Mouse (Mus musculus): ENCODE measurements around the gene Drc3. TPM values are rescaled to one million over a fixed set of nuclear protein-coding genes. Genes with fewer than 3 reads are reported as not detected.
A peak's percentile ranks its signal among the peaks of the same experiment; 100 is the strongest.
"Not testable (repeated sequence)": the region's sequence is repeated elsewhere in the genome, so short reads cannot be mapped to it uniquely, and the experiment has no call there.

Drc3 gene
- polyA plus RNA-seq, 1 experiment from 2014 or later: 1.3 TPM

GRCm38 (mm10) chr11:60418473-60418803 lies 65.3 kb downstream of the Drc3 start:
- no peaks in the 10 kb centered on the region for H3K27me3 ChIP-seq (ENCODE audit: control insufficient read depth, insufficient read depth, low read length)
- peak overlapping the region; percentile 95 for H3K9ac ChIP-seq (ENCODE audit: low read depth, low read length)
- no peak for ATAC-seq (ENCODE audit: low FRiP score, low TSS enrichment)
- H3K4me1 ChIP-seq (ENCODE audit: control insufficient read depth, insufficient read depth, low read length): peaks cover 19% of the 10 kb centered on the region
- 8% methylated on average over 6 of the region's 6 CpGs for WGBS
- H3K4me3 ChIP-seq (ENCODE audit: low read length): peak overlapping the region; percentile 95
- peak overlapping the region; percentile 95 for H3K4me2 ChIP-seq (replicated peaks; ENCODE audit: low read depth, low read length)
- H3K9me3 ChIP-seq (ENCODE audit: control insufficient read depth, low read length): no peaks in the 10 kb centered on the region
- 0 out of 2 replicates have a peak overlapping the region, but pooled peaks have one; percentile 85 for H3K27ac ChIP-seq (ENCODE audit: low read depth, low read length)
- H3K36me3 ChIP-seq (ENCODE audit: control insufficient read depth, insufficient read depth, low read length): no peaks in the 10 kb centered on the region

DNA sequence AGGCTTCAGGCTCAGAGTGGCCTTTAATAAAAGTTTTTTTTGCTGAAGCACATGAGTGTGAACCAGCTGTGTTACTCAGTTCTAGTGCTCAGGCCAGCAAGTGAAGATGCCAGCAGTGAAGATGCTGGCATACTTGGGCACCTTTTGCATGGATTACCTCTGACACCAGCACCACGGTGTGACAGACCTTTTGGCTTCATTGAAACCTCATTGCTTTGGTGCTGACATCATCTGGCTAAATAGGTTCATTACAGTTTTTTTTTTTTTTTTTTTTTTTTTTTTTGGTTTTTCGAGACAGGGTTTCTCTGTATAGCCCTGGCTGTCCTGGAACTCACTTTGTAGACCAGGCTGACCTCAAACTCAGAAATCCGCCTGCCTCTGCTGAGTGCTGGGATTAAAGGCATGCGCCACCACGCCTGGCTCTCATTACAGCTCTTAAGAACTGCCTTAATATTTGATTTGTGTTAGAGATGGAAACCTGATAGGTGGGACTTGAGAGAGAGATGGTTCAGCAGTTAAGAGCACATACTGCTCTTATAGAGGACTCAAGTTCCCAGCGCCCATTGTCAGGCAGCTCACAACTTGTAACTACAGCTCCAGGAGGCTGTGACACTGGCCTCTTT lies 69.0 kb downstream of the Drc3 start:
- H3K4me3 ChIP-seq (ENCODE audit: low read length): no peak overlapping the region
- no peak overlapping the region for H3K4me2 ChIP-seq (replicated peaks; ENCODE audit: low read depth, low read length)
- peaks cover 10% of the 10 kb centered on the region for H3K4me1 ChIP-seq (ENCODE audit: control insufficient read depth, insufficient read depth, low read length)
- H3K27me3 ChIP-seq (ENCODE audit: control insufficient read depth, insufficient read depth, low read length): no peaks in the 10 kb centered on the region
- peaks cover 7% of the 10 kb centered on the region; the same call in 1 of the 2 replicates for H3K36me3 ChIP-seq (ENCODE audit: control insufficient read depth, insufficient read depth, low read length)
- H3K27ac ChIP-seq (ENCODE audit: low read depth, low read length): no peak overlapping the region
- 65% methylated on average over 5 of the region's 6 CpGs for WGBS
- H3K9ac ChIP-seq (ENCODE audit: low read depth, low read length): no peak overlapping the region
- no peak for ATAC-seq (ENCODE audit: low FRiP score, low TSS enrichment)
- no peaks in the 10 kb centered on the region for H3K9me3 ChIP-seq (ENCODE audit: control insufficient read depth, low read length)

DNA sequence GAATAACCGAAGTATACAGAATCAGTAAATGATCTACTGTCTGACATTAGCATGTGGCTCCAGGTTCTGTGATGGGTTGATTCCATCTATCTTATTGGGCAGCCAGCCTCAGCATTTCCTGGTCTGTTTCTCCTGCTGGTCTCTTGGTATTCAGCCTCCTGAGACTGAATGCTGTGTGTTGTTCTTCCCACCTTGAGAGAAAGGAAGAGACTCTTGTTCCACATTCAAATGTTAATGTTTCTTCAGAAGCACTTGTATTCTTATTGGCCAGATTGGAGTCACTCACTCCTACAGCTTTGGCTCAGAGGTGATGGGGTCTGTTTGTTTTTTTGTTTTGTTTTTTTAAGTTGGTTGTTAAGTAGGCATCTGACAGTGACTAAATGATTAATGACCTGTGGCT lies 69.9 kb downstream of the Drc3 start:
- H3K36me3 ChIP-seq (ENCODE audit: control insufficient read depth, insufficient read depth, low read length): peaks cover 16% of the 10 kb centered on the region; the same call in 1 of the 2 replicates
- H3K27me3 ChIP-seq (ENCODE audit: control insufficient read depth, insufficient read depth, low read length): no peaks in the 10 kb centered on the region
- no peak overlapping the region for H3K27ac ChIP-seq (ENCODE audit: low read depth, low read length)
- no peak overlapping the region for H3K9ac ChIP-seq (ENCODE audit: low read depth, low read length)
- H3K9me3 ChIP-seq (ENCODE audit: control insufficient read depth, low read length): no peaks in the 10 kb centered on the region
- peaks cover 10% of the 10 kb centered on the region for H3K4me1 ChIP-seq (ENCODE audit: control insufficient read depth, insufficient read depth, low read length)
- no peak for ATAC-seq (ENCODE audit: low FRiP score, low TSS enrichment)
- H3K4me2 ChIP-seq (replicated peaks; ENCODE audit: low read depth, low read length): no peak overlapping the region
- 81% methylated on average over 1 of the region's 1 CpGs for WGBS
- no peak overlapping the region for H3K4me3 ChIP-seq (ENCODE audit: low read length)

DNA sequence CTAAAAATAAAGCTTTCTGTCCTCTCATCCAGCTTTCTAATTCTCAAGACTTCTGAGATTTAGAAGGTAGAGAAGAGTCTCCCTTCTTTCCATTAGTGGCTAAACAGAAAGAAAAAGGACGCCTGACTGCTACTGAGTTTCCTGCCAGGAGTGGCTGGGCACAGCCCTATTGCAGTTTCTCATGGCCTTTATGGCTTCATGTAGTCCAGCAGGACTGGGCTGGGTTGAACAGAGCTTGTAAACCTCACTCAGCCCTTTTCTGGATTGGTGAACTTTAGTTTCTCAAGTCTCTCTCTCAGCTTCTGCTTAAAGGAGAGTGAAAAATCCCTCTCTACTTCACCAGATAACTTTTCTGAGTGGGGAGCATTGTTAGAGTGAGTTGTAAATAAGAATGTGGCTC lies 73.3 kb downstream of the Drc3 start:
- no peaks in the 10 kb centered on the region for H3K4me1 ChIP-seq (ENCODE audit: control insufficient read depth, insufficient read depth, low read length)
- H3K9ac ChIP-seq (ENCODE audit: low read depth, low read length): no peak overlapping the region
- no peaks in the 10 kb centered on the region for H3K27me3 ChIP-seq (ENCODE audit: control insufficient read depth, insufficient read depth, low read length)
- 83% methylated on average over 1 of the region's 1 CpGs for WGBS
- no peak overlapping the region for H3K4me2 ChIP-seq (replicated peaks; ENCODE audit: low read depth, low read length)
- no peaks in the 10 kb centered on the region for H3K9me3 ChIP-seq (ENCODE audit: control insufficient read depth, low read length)
- no peak for ATAC-seq (ENCODE audit: low FRiP score, low TSS enrichment)
- peaks cover 26% of the 10 kb centered on the region; the same call in 1 of the 2 replicates for H3K36me3 ChIP-seq (ENCODE audit: control insufficient read depth, insufficient read depth, low read length)
- no peak overlapping the region for H3K4me3 ChIP-seq (ENCODE audit: low read length)
- no peak overlapping the region for H3K27ac ChIP-seq (ENCODE audit: low read depth, low read length)

- Histone ChIP-seq H3K4me1 (ENCODE audit: control insufficient read depth, insufficient read depth, low read length) (no peaks in the 10 kb centered on the region), H3K9ac (ENCODE audit: low read depth, low read length) (no peak overlapping the region), H3K27me3 (ENCODE audit: control insufficient read depth, insufficient read depth, low read length) (no peaks in the 10 kb centered on the region), H3K36me3 (ENCODE audit: control insufficient read depth, insufficient read depth, low read length) (peaks cover 37% of the 10 kb centered on the region), H3K27ac (ENCODE audit: low read depth, low read length) (no peak overlapping the region), H3K9me3 (ENCODE audit: control insufficient read depth, low read length) (no peaks in the 10 kb centered on the region), H3K4me2 (replicated peaks; ENCODE audit: low read depth, low read length) (no peak overlapping the region), H3K4me3 (ENCODE audit: low read length) (no peak overlapping the region)
- no peak for ATAC-seq (ENCODE audit: low FRiP score, low TSS enrichment)
- WGBS: 89% methylated on average over 3 of the region's 3 CpGs
These were observed 74.5 kb downstream of the Drc3 start for GRCm38 (mm10) chr11:60427628-60428027.

GRCm38 (mm10) chr11:60433501-60433900 lies 80.4 kb downstream of the Drc3 start:
- H3K27ac ChIP-seq (ENCODE audit: low read depth, low read length): no peak overlapping the region
- no peak overlapping the region for H3K4me2 ChIP-seq (replicated peaks; ENCODE audit: low read depth, low read length)
- H3K4me1 ChIP-seq (ENCODE audit: control insufficient read depth, insufficient read depth, low read length): no peaks in the 10 kb centered on the region
- H3K27me3 ChIP-seq (ENCODE audit: control insufficient read depth, insufficient read depth, low read length): no peaks in the 10 kb centered on the region
- no peak overlapping the region for H3K9ac ChIP-seq (ENCODE audit: low read depth, low read length)
- peaks cover 69% of the 10 kb centered on the region for H3K36me3 ChIP-seq (ENCODE audit: control insufficient read depth, insufficient read depth, low read length)
- no peaks in the 10 kb centered on the region for H3K9me3 ChIP-seq (ENCODE audit: control insufficient read depth, low read length)
- H3K4me3 ChIP-seq (ENCODE audit: low read length): no peak overlapping the region
- no peak for ATAC-seq (ENCODE audit: low FRiP score, low TSS enrichment)

DNA sequence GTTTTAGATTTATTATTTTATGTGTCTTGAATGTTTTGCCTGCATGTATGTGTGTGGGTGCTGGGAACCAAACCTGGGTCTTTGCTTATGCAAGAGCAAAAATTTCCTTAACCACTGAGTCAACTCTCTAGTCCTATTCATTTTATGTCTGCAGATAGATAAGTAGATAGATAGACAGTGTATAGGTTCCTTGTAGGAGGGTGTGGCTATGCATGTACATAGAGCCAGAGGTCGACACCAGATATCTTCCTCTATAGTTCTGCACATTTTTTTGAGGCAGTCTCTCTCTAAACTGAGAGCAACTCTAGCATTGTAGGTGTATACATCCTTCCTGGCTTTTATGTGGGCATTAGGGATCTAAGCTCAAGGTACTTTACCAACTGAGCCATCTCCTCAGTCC lies 82.0 kb downstream of the Drc3 start:
- ATAC-seq (ENCODE audit: low FRiP score, low TSS enrichment): no peak
- WGBS: 94% methylated on average over 1 of the region's 1 CpGs
- H3K36me3 ChIP-seq (ENCODE audit: control insufficient read depth, insufficient read depth, low read length): peaks cover 67% of the 10 kb centered on the region

GRCm38 (mm10) chr11:60436618-60437017 lies 83.5 kb downstream of the Drc3 start:
- no peak overlapping the region for H3K4me3 ChIP-seq (ENCODE audit: low read length)
- H3K9ac ChIP-seq (ENCODE audit: low read depth, low read length): no peak overlapping the region
- no peak for ATAC-seq (ENCODE audit: low FRiP score, low TSS enrichment)
- H3K4me2 ChIP-seq (replicated peaks; ENCODE audit: low read depth, low read length): no peak overlapping the region
- H3K9me3 ChIP-seq (ENCODE audit: control insufficient read depth, low read length): no peaks in the 10 kb centered on the region
- no peaks in the 10 kb centered on the region for H3K27me3 ChIP-seq (ENCODE audit: control insufficient read depth, insufficient read depth, low read length)
- H3K27ac ChIP-seq (ENCODE audit: low read depth, low read length): no peak overlapping the region
- H3K4me1 ChIP-seq (ENCODE audit: control insufficient read depth, insufficient read depth, low read length): no peaks in the 10 kb centered on the region
- peaks cover 64% of the 10 kb centered on the region for H3K36me3 ChIP-seq (ENCODE audit: control insufficient read depth, insufficient read depth, low read length)
- WGBS: 89% methylated on average over 3 of the region's 3 CpGs

More for the DNA sequence above, 82.0 kb downstream of the Drc3 start:
- H3K27ac ChIP-seq (ENCODE audit: low read depth, low read length): no peak overlapping the region
- no peaks in the 10 kb centered on the region for H3K4me1 ChIP-seq (ENCODE audit: control insufficient read depth, insufficient read depth, low read length)
- no peaks in the 10 kb centered on the region for H3K9me3 ChIP-seq (ENCODE audit: control insufficient read depth, low read length)
- H3K4me3 ChIP-seq (ENCODE audit: low read length): no peak overlapping the region
- H3K9ac ChIP-seq (ENCODE audit: low read depth, low read length): no peak overlapping the region
- H3K4me2 ChIP-seq (replicated peaks; ENCODE audit: low read depth, low read length): no peak overlapping the region
- H3K27me3 ChIP-seq (ENCODE audit: control insufficient read depth, insufficient read depth, low read length): no peaks in the 10 kb centered on the region

GRCm38 (mm10) chr11:60439621-60440020 lies 86.5 kb downstream of the Drc3 start:
- not testable (repeated sequence) for H3K9me3 ChIP-seq (ENCODE audit: control insufficient read depth, low read length); ATAC-seq (ENCODE audit: low FRiP score, low TSS enrichment); H3K27me3 ChIP-seq (ENCODE audit: control insufficient read depth, insufficient read depth, low read length); H3K4me2 ChIP-seq (replicated peaks; ENCODE audit: low read depth, low read length); H3K27ac ChIP-seq (ENCODE audit: low read depth, low read length); H3K9ac ChIP-seq (ENCODE audit: low read depth, low read length); H3K4me1 ChIP-seq (ENCODE audit: control insufficient read depth, insufficient read depth, low read length); H3K4me3 ChIP-seq (ENCODE audit: low read length)
- WGBS: 35% methylated on average over 1 of the region's 1 CpGs
- peaks cover 68% of the 10 kb centered on the region for H3K36me3 ChIP-seq (ENCODE audit: control insufficient read depth, insufficient read depth, low read length)

Measured in kidney, embryonic 14.5 days (tissue).